Mouse (Mus musculus): Measurements from ENCODE around the gene Kif11. TPM values are rescaled to one million over a fixed set of nuclear protein-coding genes. Genes with fewer than 3 reads are reported as not detected.

The Kif11 gene
- polyA plus RNA-seq, 1 experiment from 2014 or later = 60.9 TPM

- H3K9ac ChIP-seq = no peak overlapping the region
- no peaks in the 10 kb centered on the region for H3K27me3 ChIP-seq
- peaks cover 69% of the 10 kb centered on the region for H3K36me3 ChIP-seq
- H3K9me3 ChIP-seq (replicated peaks) = no peaks in the 10 kb centered on the region
- H3K4me1 ChIP-seq = no peaks in the 10 kb centered on the region; the same call in 1 of the 2 replicates
- no peak for ATAC-seq (replicated peaks; ENCODE audit: low FRiP score)
- WGBS = 70% methylated on average over 3 of the region's 3 CpGs
- no peak overlapping the region for H3K4me2 ChIP-seq
- H3K27ac ChIP-seq = no peak overlapping the region
- H3K4me3 ChIP-seq (replicated peaks) = no peak overlapping the region
Observed at GRCm38 (mm10) chr19:37386126-37386525, 9.9 kb downstream of the Kif11 start.

GRCm38 (mm10) chr19:37391869-37392268, 15.7 kb downstream of the Kif11 start:
- no peak overlapping the region for H3K27ac ChIP-seq
- no peak for ATAC-seq (replicated peaks; ENCODE audit: low FRiP score)
- H3K4me1 ChIP-seq = no peaks in the 10 kb centered on the region
- 95% methylated on average over 3 of the region's 3 CpGs for WGBS
- no peaks in the 10 kb centered on the region for H3K9me3 ChIP-seq (replicated peaks)
- H3K36me3 ChIP-seq = peaks cover 87% of the 10 kb centered on the region
- no peak overlapping the region for H3K4me3 ChIP-seq (replicated peaks)
- H3K4me2 ChIP-seq = no peak overlapping the region
- no peak overlapping the region for H3K9ac ChIP-seq
- H3K27me3 ChIP-seq = no peaks in the 10 kb centered on the region

DNA sequence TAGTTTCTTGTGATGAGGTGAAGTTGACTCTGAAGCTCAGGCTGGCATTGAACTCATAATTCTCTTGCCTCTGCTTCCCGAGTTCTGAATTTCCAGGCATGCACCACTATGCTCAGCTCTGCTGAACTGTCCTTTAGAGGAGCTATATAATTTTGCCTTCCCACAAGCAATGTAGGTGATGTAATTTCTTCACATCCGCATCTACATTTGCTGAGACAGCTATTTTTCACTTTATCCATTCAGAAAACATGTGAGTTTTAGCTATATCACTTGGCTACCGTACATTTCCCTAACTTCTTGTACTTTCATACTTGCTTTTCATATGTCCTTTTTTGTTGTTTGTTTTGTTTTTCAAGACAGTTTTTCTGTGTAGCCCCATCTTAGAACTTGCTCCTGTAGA, 20.1 kb downstream of the Kif11 start:
- no peaks in the 10 kb centered on the region for H3K9me3 ChIP-seq (replicated peaks)
- H3K4me3 ChIP-seq (replicated peaks) = no peak overlapping the region
- 94% methylated on average over 3 of the region's 3 CpGs for WGBS
- no peak overlapping the region for H3K4me2 ChIP-seq
- peaks cover 89% of the 10 kb centered on the region for H3K36me3 ChIP-seq
- H3K4me1 ChIP-seq = no peaks in the 10 kb centered on the region
- H3K27ac ChIP-seq = no peak overlapping the region
- ATAC-seq (replicated peaks; ENCODE audit: low FRiP score) = no peak
- no peak overlapping the region for H3K9ac ChIP-seq
- no peaks in the 10 kb centered on the region for H3K27me3 ChIP-seq

DNA sequence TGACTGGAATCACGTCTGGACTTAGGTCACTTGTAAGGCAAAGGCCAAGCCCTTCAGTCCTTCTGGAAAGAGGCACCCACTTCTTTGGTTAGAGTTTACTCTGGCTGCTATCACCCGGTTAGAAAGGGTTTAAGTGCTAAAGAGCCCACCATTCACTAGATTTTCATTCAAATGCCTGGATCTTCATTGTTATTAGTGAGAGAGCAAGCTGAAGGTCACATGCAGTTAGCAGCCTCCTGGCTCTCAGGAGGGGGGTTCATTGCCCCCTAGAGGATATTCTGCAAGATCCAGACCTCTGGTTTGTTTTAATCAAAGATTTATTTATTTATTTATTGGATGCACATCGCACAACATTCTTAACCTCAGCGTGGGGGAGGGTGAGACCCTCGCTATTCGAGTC, 24.7 kb downstream of the Kif11 start:
- no peaks in the 10 kb centered on the region for H3K9me3 ChIP-seq (replicated peaks)

DNA sequence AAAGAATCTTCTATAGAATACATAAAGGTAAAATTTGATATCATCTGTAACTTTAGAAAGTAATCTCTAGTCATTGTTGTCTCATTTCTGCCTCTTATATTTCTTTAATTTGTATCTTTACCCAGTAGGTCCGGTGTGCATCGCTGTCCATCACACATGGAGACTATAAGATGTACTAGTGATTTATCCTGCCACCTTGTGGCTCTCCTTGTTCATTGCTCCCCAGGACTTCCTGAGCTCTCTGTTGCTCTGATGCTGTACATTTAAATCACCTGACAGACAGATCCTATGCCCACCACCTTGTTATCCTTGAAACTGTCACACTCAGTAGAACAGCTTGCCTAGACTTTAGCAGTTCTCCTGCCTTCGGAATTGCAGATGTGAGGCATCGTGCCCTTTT, 42.1 kb downstream of the Kif11 start:
- Histone ChIP-seq H3K36me3 (peaks cover 81% of the 10 kb centered on the region), H3K27me3 (no peaks in the 10 kb centered on the region), H3K4me1 (no peaks in the 10 kb centered on the region), H3K4me3 (replicated peaks) (no peak overlapping the region), H3K9me3 (replicated peaks) (no peaks in the 10 kb centered on the region), H3K4me2 (no peak overlapping the region), H3K9ac (no peak overlapping the region), H3K27ac (no peak overlapping the region)
- WGBS = 83% methylated on average over 4 of the region's 4 CpGs
- ATAC-seq (replicated peaks; ENCODE audit: low FRiP score) = no peak

More for the DNA sequence above, 24.7 kb downstream of the Kif11 start:
- Histone ChIP-seq H3K4me2 (no peak overlapping the region), H3K27me3 (no peaks in the 10 kb centered on the region), H3K9ac (no peak overlapping the region), H3K4me3 (replicated peaks) (no peak overlapping the region), H3K4me1 (no peaks in the 10 kb centered on the region), H3K36me3 (peaks cover 91% of the 10 kb centered on the region), H3K27ac (no peak overlapping the region)
- no peak for ATAC-seq (replicated peaks; ENCODE audit: low FRiP score)
- WGBS = 66% methylated on average over 6 of the region's 6 CpGs

GRCm38 (mm10) chr19:37419613-37420012, 43.4 kb downstream of the Kif11 start:
- Histone ChIP-seq H3K9me3 (replicated peaks) (no peaks in the 10 kb centered on the region), H3K4me2 (no peak overlapping the region), H3K4me1 (no peaks in the 10 kb centered on the region), H3K36me3 (peaks cover 73% of the 10 kb centered on the region), H3K27me3 (no peaks in the 10 kb centered on the region), H3K27ac (no peak overlapping the region), H3K9ac (no peak overlapping the region), H3K4me3 (replicated peaks) (no peak overlapping the region)
- 41% methylated on average over 3 of the region's 3 CpGs for WGBS
- no peak for ATAC-seq (replicated peaks; ENCODE audit: low FRiP score)

- no peaks in the 10 kb centered on the region for H3K9me3 ChIP-seq (replicated peaks)
- peaks cover under 1% of the 10 kb centered on the region; the same call in 1 of the 2 replicates for H3K4me1 ChIP-seq
- no peak overlapping the region for H3K4me3 ChIP-seq (replicated peaks)
- no peak for ATAC-seq (replicated peaks; ENCODE audit: low FRiP score)
- peaks cover under 1% of the 10 kb centered on the region for H3K36me3 ChIP-seq
- H3K9ac ChIP-seq = no peak overlapping the region
- H3K27me3 ChIP-seq = peaks cover 60% of the 10 kb centered on the region
- no peak overlapping the region for H3K4me2 ChIP-seq
- 71% methylated on average over 5 of the region's 5 CpGs for WGBS
- H3K27ac ChIP-seq = no peak overlapping the region
Observed at GRCm38 (mm10) chr19:37428589-37428988, 52.4 kb downstream of the Kif11 start.

GRCm38 (mm10) chr19:37431139-37431756, 55.0 kb downstream of the Kif11 start:
- WGBS = 87% methylated on average over 11 of the region's 11 CpGs
- Histone ChIP-seq H3K4me2 (no peak overlapping the region), H3K27me3 (peaks cover 83% of the 10 kb centered on the region), H3K9me3 (replicated peaks) (no peaks in the 10 kb centered on the region), H3K9ac (no peak overlapping the region), H3K4me3 (replicated peaks) (no peak overlapping the region), H3K36me3 (no peaks in the 10 kb centered on the region), H3K4me1 (peaks cover 26% of the 10 kb centered on the region), H3K27ac (no peak overlapping the region)
- ATAC-seq (replicated peaks; ENCODE audit: low FRiP score) = no peak

DNA sequence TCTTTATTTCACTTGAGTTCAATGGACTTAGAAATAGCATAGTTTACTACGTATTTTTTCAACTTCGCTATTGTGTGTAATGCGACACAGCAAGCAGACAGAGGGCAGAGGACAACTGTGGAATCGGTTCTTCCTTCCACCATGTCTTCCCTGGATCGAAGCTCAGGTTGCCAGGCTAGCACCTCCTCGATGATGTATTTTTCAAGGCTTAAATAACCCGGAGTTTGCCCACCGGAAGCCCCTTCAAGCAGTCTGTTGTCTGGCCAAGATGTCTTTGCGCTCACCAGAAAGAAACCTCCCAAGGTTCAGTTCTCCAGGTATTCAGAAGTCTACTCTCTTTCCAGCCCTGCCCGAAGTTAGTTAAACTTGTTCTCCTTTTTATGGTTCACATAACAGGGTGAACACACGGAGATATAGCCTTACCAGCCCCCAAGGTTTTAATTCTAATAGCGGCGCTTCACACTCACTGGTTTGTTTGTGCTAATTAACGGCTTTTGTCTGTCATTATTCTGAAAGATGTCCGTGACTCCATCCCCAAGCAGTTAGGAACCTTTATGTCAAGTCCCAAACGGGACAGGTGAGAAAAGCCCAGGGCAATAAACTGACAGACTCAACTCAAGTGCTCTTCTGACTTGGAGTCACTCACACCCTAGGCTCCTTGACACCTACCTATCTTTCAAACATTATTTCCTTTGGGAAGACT, 56.8 kb downstream of the Kif11 start:
- H3K9me3 ChIP-seq (replicated peaks) = no peaks in the 10 kb centered on the region
- ATAC-seq (replicated peaks; ENCODE audit: low FRiP score) = no peak
- WGBS = 12% methylated on average over 16 of the region's 16 CpGs
- peak overlapping the region; percentile 56; the same call in 1 of the 2 replicates for H3K4me3 ChIP-seq (replicated peaks)
- H3K36me3 ChIP-seq = no peaks in the 10 kb centered on the region
- H3K27me3 ChIP-seq = peaks cover 96% of the 10 kb centered on the region
- peaks cover 36% of the 10 kb centered on the region for H3K4me1 ChIP-seq
- no peak overlapping the region for H3K27ac ChIP-seq
- no peak overlapping the region for H3K9ac ChIP-seq
- H3K4me2 ChIP-seq = peak overlapping the region; percentile 77; the same call in 1 of the 2 replicates

GRCm38 (mm10) chr19:37433895-37434262, 57.7 kb downstream of the Kif11 start:
- WGBS = 3% methylated on average over 14 of the region's 14 CpGs
- peaks cover 36% of the 10 kb centered on the region for H3K4me1 ChIP-seq
- peak overlapping the region; percentile 77 for H3K4me2 ChIP-seq
- ATAC-seq (replicated peaks; ENCODE audit: low FRiP score) = peak; percentile 34
- peak overlapping the region; percentile 56 for H3K4me3 ChIP-seq (replicated peaks)
- H3K27me3 ChIP-seq = peaks cover 95% of the 10 kb centered on the region
- peak overlapping the region; percentile 58; the same call in 1 of the 2 replicates for H3K9ac ChIP-seq
- H3K27ac ChIP-seq = no peak overlapping the region
- H3K36me3 ChIP-seq = no peaks in the 10 kb centered on the region
- no peaks in the 10 kb centered on the region for H3K9me3 ChIP-seq (replicated peaks)

DNA sequence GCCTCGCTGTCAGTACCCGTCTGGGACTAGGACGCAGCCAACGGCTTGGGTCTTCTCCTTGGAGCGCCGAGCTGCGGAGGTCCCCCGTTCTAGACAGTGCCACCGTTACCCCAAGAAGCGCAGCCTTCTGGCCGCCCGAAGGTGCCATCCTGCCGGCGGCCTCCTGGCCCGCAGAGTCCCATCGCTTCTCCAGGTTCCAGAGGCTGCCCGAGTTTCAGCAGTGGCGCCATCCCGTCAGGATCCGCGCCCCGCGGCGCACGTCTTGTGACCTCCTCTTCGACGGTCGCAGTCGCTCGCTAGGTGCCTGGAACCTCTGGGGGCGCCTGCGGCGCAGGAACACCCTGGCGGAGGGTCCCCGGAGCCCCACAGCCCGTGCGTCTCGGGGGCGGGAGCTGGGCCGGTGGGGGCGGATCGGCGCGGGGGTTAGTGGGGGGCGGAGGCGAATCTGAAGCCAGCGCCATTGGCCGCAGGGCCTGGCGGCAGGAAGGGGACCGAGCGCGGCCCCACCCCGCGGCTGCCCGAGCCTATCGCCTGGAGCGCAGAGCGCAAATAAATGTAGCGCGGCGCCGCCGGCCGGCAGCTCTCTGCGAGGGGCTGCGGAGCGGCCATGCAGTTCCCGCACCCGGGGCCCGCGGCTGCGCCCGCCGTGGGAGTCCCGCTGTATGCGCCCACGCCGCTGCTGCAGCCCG, 58.2 kb downstream of the Kif11 start, which contains the start of gene Hhex:
TSS of gene Hhex (plus strand) at position 548 of the 689 bp plus-strand sequence.
- H3K4me3 ChIP-seq (replicated peaks) = peak within 1 kb of the TSS; percentile 56
- WGBS = under 1% methylated on average over 49 of the region's 79 CpGs

More for the DNA sequence above, 58.2 kb downstream of the Kif11 start, which contains the start of gene Hhex:
- Histone ChIP-seq H3K4me1 (peaks cover 36% of the 10 kb centered on the region), H3K9ac (peak within 1 kb of the TSS; percentile 58), H3K27me3 (peaks cover 96% of the 10 kb centered on the region), H3K9me3 (replicated peaks) (no peaks in the 10 kb centered on the region), H3K4me2 (peak within 1 kb of the TSS; percentile 77), H3K27ac (peak within 1 kb of the TSS; percentile 87), H3K36me3 (no peaks in the 10 kb centered on the region)
- peak; percentile 83 for ATAC-seq (replicated peaks; ENCODE audit: low FRiP score)
